Mouse (Mus musculus): ENCODE data around the gene Fam13c.

GRCm38 (mm10) chr10:70486651-70487050 lies 46.4 kb downstream of the Fam13c start:
- no peak for TF ChIP-seq CTCF (IDR thresholded peaks at IDR 0.05; ENCODE audit: low read depth, low read length)
- no peak for TF ChIP-seq POLR2A (IDR thresholded peaks at IDR 0.05; ENCODE audit: extremely low read depth, insufficient read depth, low read length)

Measured in liver, adult 2 months (tissue).